Mouse (Mus musculus) lung, postnatal 0 days (tissue): ENCODE results near the gene Tm9sf4.

Experiments
- CTCF ChIP-seq: IDR thresholded peaks from 2 replicates; pipeline ENCODE4 v1.5.1; 2016; ENCODE audit warnings: antibody characterized with exemption, mild to moderate bottlenecking
- EP300 ChIP-seq: IDR thresholded peaks from 2 replicates; pipeline ENCODE4 v1.6.1; 2016; ENCODE audit warnings: antibody characterized with exemption, mild to moderate bottlenecking, control low read depth

- TF ChIP-seq CTCF, result no peak
- no peak for TF ChIP-seq EP300
Observed at GRCm38 (mm10) chr2:153160133-153160532, 970 bp upstream of the Tm9sf4 start.
